Mouse (Mus musculus): ENCODE measurements around the gene Cpxm1. TPM values are rescaled to one million over a fixed set of nuclear protein-coding genes. Genes with fewer than 3 reads are reported as not detected.
A peak's percentile ranks its signal among the peaks of the same experiment; 100 is the strongest.

The Cpxm1 gene
- 49.3 and 56.7 TPM in 2 replicates for polyA plus RNA-seq (2016; fragmentation: Nextera tagmentation; extraction: Ambion mirVana)

- under 1% methylated on average over 51 of the region's 53 CpGs for WGBS
- Histone ChIP-seq H3K27me3 (ENCODE audit: insufficient read depth, poor library complexity, severe bottlenecking) (peaks cover 19% of the 10 kb centered on the region), H3K4me1 (replicated peaks) (peaks cover 36% of the 10 kb centered on the region), H3K9me3 (no peaks in the 10 kb centered on the region), H3K27ac (peak within 1 kb of the TSS; percentile 90), H3K4me3 (peak within 1 kb of the TSS; percentile 70), H3K36me3 (peaks cover 23% of the 10 kb centered on the region)
- peak; percentile 81 for DNase-seq (ENCODE audit: low spot score)
Measured at GRCm38 (mm10) chr2:130397186-130397985, at the start of gene Cpxm1. Gene Cpxm1, minus strand, starts transcription at chr2:130397574.

GRCm38 (mm10) chr2:130442162-130442561, 44.8 kb upstream of the Cpxm1 start:
- no peak overlapping the region for H3K27ac ChIP-seq
- peaks cover 89% of the 10 kb centered on the region for H3K36me3 ChIP-seq
- WGBS: 84% methylated on average over 10 of the region's 10 CpGs
- 0 out of 2 replicates have a peak, but pooled peaks cover 4% of the 10 kb centered on the region for H3K27me3 ChIP-seq (ENCODE audit: insufficient read depth, poor library complexity, severe bottlenecking)
- no peaks in the 10 kb centered on the region for H3K4me1 ChIP-seq (replicated peaks)
- no peak overlapping the region for H3K4me3 ChIP-seq
- no peak for DNase-seq (ENCODE audit: low spot score)
- no peaks in the 10 kb centered on the region for H3K9me3 ChIP-seq

GRCm38 (mm10) chr2:130439840-130440480, 42.6 kb upstream of the Cpxm1 start:
- DNase-seq (ENCODE audit: low spot score): no peak
- Histone ChIP-seq H3K4me3 (no peak overlapping the region), H3K4me1 (replicated peaks) (no peaks in the 10 kb centered on the region), H3K27me3 (ENCODE audit: insufficient read depth, poor library complexity, severe bottlenecking) (no peaks in the 10 kb centered on the region), H3K27ac (no peak overlapping the region), H3K36me3 (peaks cover 84% of the 10 kb centered on the region), H3K9me3 (no peaks in the 10 kb centered on the region)
- 87% methylated on average over 4 of the region's 4 CpGs for WGBS

- Histone ChIP-seq H3K27me3 (ENCODE audit: insufficient read depth, poor library complexity, severe bottlenecking) (no peaks in the 10 kb centered on the region), H3K36me3 (peaks cover 73% of the 10 kb centered on the region), H3K4me3 (no peak overlapping the region), H3K9me3 (no peaks in the 10 kb centered on the region), H3K4me1 (replicated peaks) (no peaks in the 10 kb centered on the region), H3K27ac (no peak overlapping the region)
- WGBS: 87% methylated on average over 3 of the region's 3 CpGs
- no peak for DNase-seq (ENCODE audit: low spot score)
Measured at GRCm38 (mm10) chr2:130438861-130439260, 41.5 kb upstream of the Cpxm1 start.

- DNase-seq (ENCODE audit: low spot score): no peak
- no peaks in the 10 kb centered on the region for H3K4me1 ChIP-seq (replicated peaks)
- H3K27me3 ChIP-seq (ENCODE audit: insufficient read depth, poor library complexity, severe bottlenecking): no peaks in the 10 kb centered on the region
- WGBS: 92% methylated on average over 1 of the region's 1 CpGs
- no peak overlapping the region for H3K4me3 ChIP-seq
- H3K27ac ChIP-seq: no peak overlapping the region
- no peaks in the 10 kb centered on the region for H3K9me3 ChIP-seq
- peaks cover 60% of the 10 kb centered on the region for H3K36me3 ChIP-seq
Measured at GRCm38 (mm10) chr2:130436769-130437168, 39.4 kb upstream of the Cpxm1 start.

- 28% methylated on average over 4 of the region's 4 CpGs for WGBS
- H3K27me3 ChIP-seq (ENCODE audit: insufficient read depth, poor library complexity, severe bottlenecking): no peaks in the 10 kb centered on the region
- H3K36me3 ChIP-seq: peaks cover 46% of the 10 kb centered on the region
- H3K4me3 ChIP-seq: no peak overlapping the region
- H3K9me3 ChIP-seq: no peaks in the 10 kb centered on the region
- H3K4me1 ChIP-seq (replicated peaks): 0 out of 2 replicates have a peak, but pooled peaks cover 3% of the 10 kb centered on the region
- H3K27ac ChIP-seq: no peak overlapping the region
- DNase-seq (ENCODE audit: low spot score): peak; percentile 43
Measured at GRCm38 (mm10) chr2:130433152-130433551, 35.8 kb upstream of the Cpxm1 start.

- Histone ChIP-seq H3K4me3 (no peak overlapping the region), H3K36me3 (peaks cover 42% of the 10 kb centered on the region), H3K9me3 (no peaks in the 10 kb centered on the region), H3K27me3 (ENCODE audit: insufficient read depth, poor library complexity, severe bottlenecking) (no peaks in the 10 kb centered on the region), H3K4me1 (replicated peaks) (0 out of 2 replicates have a peak, but pooled peaks cover 3% of the 10 kb centered on the region), H3K27ac (no peak overlapping the region)
- DNase-seq (ENCODE audit: low spot score): no peak
- WGBS: 92% methylated on average over 3 of the region's 3 CpGs
Measured at GRCm38 (mm10) chr2:130432157-130432556, 34.8 kb upstream of the Cpxm1 start.

GRCm38 (mm10) chr2:130430484-130430883, 33.1 kb upstream of the Cpxm1 start:
- Histone ChIP-seq H3K4me3 (no peak overlapping the region), H3K27me3 (ENCODE audit: insufficient read depth, poor library complexity, severe bottlenecking) (no peaks in the 10 kb centered on the region), H3K36me3 (peaks cover 42% of the 10 kb centered on the region), H3K4me1 (replicated peaks) (peaks cover 7% of the 10 kb centered on the region; the same call in 1 of the 2 replicates), H3K27ac (no peak overlapping the region), H3K9me3 (no peaks in the 10 kb centered on the region)
- no peak for DNase-seq (ENCODE audit: low spot score)
- 83% methylated on average over 3 of the region's 3 CpGs for WGBS

GRCm38 (mm10) chr2:130429851-130430250, 32.5 kb upstream of the Cpxm1 start:
- 71% methylated on average over 2 of the region's 2 CpGs for WGBS
- H3K27me3 ChIP-seq (ENCODE audit: insufficient read depth, poor library complexity, severe bottlenecking): no peaks in the 10 kb centered on the region
- no peak overlapping the region for H3K4me3 ChIP-seq
- H3K27ac ChIP-seq: no peak overlapping the region
- DNase-seq (ENCODE audit: low spot score): no peak
- H3K36me3 ChIP-seq: peaks cover 42% of the 10 kb centered on the region
- no peaks in the 10 kb centered on the region for H3K9me3 ChIP-seq
- peaks cover 13% of the 10 kb centered on the region for H3K4me1 ChIP-seq (replicated peaks)

- Histone ChIP-seq H3K27me3 (ENCODE audit: insufficient read depth, poor library complexity, severe bottlenecking) (peaks cover 7% of the 10 kb centered on the region; the same call in 1 of the 2 replicates), H3K36me3 (peaks cover 42% of the 10 kb centered on the region), H3K4me3 (peak overlapping the region; percentile 85), H3K9me3 (no peaks in the 10 kb centered on the region), H3K27ac (peak overlapping the region; percentile 96), H3K4me1 (replicated peaks) (peaks cover 42% of the 10 kb centered on the region)
- no peak for DNase-seq (ENCODE audit: low spot score)
- 63% methylated on average over 5 of the region's 5 CpGs for WGBS
Measured at GRCm38 (mm10) chr2:130425112-130425511, 27.7 kb upstream of the Cpxm1 start.

- peaks cover 7% of the 10 kb centered on the region; the same call in 1 of the 2 replicates for H3K27me3 ChIP-seq (ENCODE audit: insufficient read depth, poor library complexity, severe bottlenecking)
- WGBS: under 1% methylated on average over 58 of the region's 58 CpGs
- H3K4me3 ChIP-seq: peak within 1 kb of the TSS; percentile 85
- DNase-seq (ENCODE audit: low spot score): peak; percentile 95
- peak within 1 kb of the TSS; percentile 96 for H3K27ac ChIP-seq
- H3K9me3 ChIP-seq: no peaks in the 10 kb centered on the region
- H3K36me3 ChIP-seq: peaks cover 40% of the 10 kb centered on the region
- peaks cover 39% of the 10 kb centered on the region for H3K4me1 ChIP-seq (replicated peaks)
Measured at GRCm38 (mm10) chr2:130424126-130424853, 26.9 kb upstream of the Cpxm1 start, which contains the start of the genes Vps16 and Pced1a. Gene Vps16, plus strand, starts transcription at chr2:130424339. Gene Pced1a, minus strand, starts transcription at chr2:130424701.

GRCm38 (mm10) chr2:130423397-130424125, 26.2 kb upstream of the Cpxm1 start:
- peaks cover 7% of the 10 kb centered on the region; the same call in 1 of the 2 replicates for H3K27me3 ChIP-seq (ENCODE audit: insufficient read depth, poor library complexity, severe bottlenecking)
- peak overlapping the region; percentile 96 for H3K27ac ChIP-seq
- H3K4me1 ChIP-seq (replicated peaks): peaks cover 39% of the 10 kb centered on the region
- DNase-seq (ENCODE audit: low spot score): peak; percentile 84
- peak overlapping the region; percentile 85 for H3K4me3 ChIP-seq
- no peaks in the 10 kb centered on the region for H3K9me3 ChIP-seq
- peaks cover 45% of the 10 kb centered on the region for H3K36me3 ChIP-seq
- WGBS: 17% methylated on average over 49 of the region's 49 CpGs
